Mouse (Mus musculus) layer of hippocampus, adult 18-20 months (tissue): ENCODE results near the gene Psapl1. TPM values are rescaled to one million over a fixed set of nuclear protein-coding genes. Genes with fewer than 3 reads are reported as not detected.
"Not testable (repeated sequence)": the region's sequence is repeated elsewhere in the genome, so short reads cannot be mapped to it uniquely, and the experiment has no call there.

ENCODE experiments used
- DNase-seq, 2 experiments: peaks; one replicate each; pipeline ENCODE4 v3.0.0; 2022; ENCODE audit warnings: low spot score in 2 of 2
- total RNA-seq, 2 experiments: library from RNA; stranded (reverse); gene quantifications; 2 replicates each; pipeline ENCODE4 v1.2.3; 2021

Gene Psapl1
- total RNA-seq, 2 experiments from 2014 or later, result not detected

DNA sequence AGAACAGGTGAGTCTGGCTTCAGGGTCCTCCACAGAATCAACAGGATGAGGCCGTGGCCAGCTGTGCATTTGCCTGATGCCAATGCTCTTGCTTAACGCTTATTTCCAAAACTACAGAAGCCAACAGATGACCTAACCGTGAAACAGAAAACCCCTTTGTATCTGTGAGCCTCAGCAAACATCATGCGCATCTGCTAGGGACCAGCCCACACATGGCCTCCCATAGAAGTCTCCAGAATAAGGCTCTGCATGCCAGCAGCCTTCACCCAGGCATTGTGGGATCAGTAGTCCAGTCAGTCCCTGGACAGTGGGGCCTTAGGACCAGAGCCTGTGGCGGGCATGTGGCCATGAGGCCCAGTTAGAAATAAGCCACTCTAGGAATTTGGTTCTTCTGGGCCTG lies 400 bp upstream of the Psapl1 start:
- DNase-seq, result peak in 1 of 2 experiments; percentile 57

DNA sequence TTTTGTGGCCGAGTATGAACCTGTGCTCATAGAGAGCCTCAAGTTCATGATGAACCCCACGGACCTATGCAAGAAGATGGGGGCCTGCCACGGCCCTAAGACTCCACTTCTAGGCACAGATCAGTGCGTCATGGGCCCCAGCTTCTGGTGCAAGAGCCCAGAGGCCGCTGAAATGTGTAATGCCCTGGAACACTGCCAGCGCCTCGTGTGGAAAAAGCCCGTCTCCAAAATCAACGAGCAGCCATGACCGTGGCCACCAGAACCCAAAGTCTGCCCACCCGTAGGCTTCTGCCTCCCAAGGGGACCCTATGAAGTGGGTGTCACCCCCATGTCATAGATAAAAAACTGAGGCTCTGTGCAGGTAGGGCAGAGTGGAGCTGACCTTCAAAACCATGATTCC lies 1.6 kb downstream of the Psapl1 start:
- no peak for DNase-seq

DNA sequence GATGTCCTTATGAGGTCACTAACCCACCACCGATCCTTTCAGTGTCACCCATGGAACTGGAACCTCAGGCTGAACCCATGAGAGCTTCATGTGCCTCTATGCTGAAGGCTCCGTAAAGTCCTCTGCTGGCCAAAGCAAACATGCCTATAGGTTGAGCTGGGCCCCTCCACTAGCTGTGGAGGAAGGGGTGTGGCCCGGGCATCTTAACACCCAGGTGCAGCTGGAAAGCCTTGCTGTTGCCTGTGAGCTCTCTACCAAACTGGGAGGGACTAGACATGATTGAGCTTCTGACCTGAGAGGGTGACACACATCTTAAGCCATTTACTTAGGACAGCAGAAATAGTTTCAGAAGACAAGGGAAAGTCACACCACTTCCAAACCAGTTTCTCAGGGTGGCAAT lies 5.0 kb downstream of the Psapl1 start:
- DNase-seq, result no peak

DNA sequence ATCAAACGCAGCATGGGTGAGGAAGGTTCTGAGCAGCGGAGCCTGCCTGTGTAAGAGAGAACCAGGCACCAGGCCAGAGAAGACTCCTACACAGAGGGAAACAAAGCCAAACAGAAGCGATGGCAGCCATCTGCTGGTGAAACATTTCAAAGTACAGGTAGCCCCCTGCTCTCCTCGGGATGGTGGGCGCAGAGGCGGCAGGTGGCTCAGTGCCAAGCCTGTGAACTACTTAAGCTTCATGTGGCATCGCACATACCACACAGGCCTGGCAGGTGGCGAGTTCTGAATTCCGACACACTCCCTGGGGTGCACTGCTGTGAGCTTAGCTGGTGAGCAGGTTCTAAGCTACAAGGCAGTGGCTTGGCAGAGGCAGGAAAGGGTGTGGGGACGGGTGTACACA lies 9.5 kb downstream of the Psapl1 start:
- peak; percentile 91 to 98 for DNase-seq

DNA sequence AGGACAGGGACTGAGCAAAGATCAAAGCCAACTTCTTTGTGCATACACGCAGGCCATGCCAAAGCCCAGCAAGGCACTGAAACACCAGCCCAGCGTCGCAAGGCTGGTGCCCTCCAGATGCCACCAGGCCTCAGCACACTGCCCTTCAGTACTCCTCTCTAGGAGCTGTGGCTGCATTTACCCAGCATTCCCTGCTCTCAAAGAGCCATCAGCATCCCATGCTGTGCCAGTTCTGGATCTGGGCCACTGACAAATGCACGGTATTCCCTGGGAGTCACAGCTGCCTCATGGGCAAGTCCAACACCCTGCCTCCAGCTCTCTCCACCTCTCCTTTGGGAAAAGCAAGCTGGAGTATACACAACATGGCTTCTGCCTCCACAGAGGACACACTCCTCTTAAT lies 16.3 kb downstream of the Psapl1 start:
- DNase-seq, result no peak

DNA sequence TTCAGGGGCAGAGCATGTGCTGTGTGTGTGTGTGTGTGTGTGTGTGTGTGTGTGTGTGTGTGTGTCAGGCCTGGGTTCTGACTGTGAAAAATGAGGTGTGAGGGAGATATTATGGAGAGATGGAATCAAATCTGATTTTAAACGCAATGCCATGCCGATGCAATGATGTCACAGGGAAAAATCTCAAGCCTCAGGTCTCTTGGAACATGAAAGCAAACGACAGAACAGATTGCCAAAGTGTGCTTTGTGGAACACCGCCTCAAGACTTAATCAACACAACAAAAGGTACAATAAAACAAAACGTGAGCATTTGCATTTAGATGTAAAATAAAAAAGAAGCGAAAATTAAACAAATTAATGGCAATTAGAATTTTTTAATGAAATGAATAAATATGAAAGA lies 16.8 kb downstream of the Psapl1 start:
- no peak for DNase-seq

DNA sequence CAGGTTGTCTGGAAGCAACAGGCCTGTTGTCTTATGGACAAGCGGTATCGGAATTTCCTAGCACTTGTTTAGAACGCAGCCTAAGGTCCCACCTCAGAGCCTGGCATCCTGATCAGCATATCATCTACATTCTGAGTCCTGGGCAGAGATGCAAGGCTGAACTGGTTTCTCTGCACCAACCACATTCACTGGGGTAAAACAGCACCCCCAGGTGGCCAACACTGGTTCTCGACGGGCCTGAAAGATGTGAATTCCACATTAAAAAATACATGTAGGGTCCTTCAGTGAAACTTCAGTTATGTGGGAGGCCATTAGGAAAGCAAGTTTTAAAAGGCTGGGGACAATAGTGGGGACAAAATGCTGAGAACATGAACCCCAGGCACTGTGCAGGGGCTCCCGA lies 20.0 kb downstream of the Psapl1 start:
- peak; percentile 53 to 84 for DNase-seq

DNA sequence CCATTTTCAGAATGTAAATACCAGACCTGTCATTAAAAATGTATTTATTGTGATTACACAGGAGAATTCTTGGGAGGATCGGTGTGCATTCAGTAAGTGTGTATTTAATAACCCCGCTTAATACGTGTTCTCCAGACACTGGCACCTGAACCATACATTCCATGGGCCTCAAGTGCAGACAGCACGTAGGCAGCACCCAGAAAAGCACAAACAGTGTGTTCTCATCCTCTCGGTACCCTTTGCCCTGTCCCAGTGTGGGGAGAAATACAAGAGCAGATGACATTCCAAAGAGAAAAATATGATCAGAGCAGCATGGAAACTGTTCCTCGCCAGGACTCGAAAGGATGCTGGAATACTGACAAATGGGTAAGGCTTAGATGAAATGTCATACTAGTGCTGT lies 22.0 kb downstream of the Psapl1 start:
- DNase-seq, result no peak

DNA sequence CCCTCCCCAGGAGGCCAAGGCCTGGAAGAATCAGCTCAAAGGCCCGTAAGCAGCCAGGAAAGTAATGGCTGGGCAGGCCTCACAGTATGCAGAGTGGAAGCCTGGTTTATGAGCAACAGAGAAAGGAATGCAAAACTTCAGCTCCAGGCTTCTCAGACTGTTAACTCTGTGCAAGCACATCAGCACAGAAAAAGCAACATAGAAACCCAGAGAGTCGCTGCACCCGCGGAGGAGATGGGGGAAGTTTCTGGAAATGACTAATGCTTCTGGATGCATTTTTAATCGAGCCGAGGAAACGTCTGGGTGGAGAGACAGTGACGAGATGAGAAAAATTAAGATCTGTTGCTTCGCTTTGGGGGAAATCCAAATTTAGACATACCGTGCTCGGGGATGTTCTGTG lies 22.5 kb downstream of the Psapl1 start:
- peak; percentile 56 to 68 for DNase-seq

DNA sequence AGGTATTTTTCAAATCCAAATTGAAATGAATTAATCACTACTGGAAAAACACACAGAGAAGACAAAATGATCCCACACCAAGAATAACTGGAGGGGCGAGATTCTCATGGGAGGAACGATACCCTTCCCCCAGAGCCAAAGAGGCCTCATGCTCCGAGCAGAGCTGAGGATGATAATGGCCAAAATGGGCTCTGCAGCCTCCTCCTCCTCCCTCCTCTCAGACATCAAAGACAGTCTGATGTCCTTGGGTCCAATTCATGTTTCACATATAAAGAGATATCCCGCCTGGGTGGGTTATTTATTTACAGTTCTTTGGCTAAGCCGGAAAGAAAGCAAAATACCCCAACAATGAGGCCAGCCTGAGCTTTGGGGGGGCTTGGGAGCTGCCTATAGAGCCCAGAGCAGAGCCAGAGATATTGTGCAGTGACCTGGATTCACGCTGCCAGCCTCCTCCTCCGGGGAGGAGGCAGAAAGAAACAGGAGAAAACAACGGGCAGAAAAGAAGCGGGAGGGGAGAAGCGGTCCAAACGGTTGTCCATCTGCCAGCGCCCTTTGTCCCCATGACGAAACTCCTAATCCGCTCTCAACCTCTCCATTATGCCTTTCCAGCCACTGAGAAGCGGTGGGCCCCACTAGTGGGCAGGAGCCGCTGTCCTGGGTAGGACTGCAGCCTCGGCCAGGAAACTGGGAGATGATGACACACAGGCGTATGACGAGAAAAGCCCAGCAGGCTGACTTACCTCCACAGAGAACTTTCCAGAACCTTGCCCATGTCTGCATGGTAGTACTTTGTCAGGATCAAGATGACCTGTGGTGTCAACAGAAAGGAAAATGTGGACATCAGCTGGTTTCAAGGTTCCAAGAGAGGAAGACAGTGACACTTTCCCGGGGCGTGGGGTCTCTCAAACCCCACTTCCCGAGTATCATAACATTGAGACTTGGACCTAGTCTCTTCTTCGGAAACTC lies 24.9 kb downstream of the Psapl1 start:
- DNase-seq, result no peak

DNA sequence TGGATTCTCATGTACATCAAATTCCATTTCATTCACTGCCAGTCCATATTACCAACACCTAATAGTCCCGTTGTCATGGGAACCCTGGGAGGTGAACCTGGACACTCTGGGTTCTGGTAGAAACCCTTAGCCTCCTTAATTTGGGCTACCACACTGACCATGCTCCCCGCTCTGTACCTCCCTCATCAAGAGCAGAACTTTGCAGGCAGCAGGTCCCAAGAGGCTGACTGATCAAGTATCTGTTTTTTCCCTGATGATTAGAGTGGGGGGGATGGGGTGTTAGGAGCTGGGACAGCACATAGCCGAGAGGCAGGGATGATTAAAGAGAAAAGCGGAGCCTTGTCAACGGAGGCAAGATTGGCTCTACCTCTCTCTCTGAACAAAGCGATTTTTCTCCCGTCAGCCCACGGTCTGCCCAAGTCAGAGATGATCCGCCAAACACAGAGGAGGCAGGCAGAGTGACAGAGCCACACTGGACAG lies 26.5 kb downstream of the Psapl1 start:
- no peak for DNase-seq

DNA sequence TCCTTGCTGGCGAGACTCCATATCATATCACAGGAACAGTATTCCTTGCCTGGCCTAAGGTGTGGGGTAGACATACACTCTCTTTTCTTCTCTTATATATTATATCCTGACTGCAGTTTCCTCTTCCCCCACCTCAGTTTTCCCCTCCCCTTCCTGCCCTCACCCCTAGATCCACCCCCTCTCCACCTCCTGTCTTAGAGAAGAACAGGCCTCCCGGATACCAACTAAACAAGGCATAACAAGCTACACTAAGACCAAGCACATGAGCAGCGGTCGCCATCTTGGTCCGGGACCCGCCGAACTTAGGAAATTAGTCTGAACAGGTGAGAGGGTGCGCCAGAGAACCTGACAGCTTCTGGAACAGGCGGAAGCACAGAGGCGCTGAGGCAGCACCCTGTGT lies 33.7 kb downstream of the Psapl1 start:
- DNase-seq, result not testable (repeated sequence)

DNA sequence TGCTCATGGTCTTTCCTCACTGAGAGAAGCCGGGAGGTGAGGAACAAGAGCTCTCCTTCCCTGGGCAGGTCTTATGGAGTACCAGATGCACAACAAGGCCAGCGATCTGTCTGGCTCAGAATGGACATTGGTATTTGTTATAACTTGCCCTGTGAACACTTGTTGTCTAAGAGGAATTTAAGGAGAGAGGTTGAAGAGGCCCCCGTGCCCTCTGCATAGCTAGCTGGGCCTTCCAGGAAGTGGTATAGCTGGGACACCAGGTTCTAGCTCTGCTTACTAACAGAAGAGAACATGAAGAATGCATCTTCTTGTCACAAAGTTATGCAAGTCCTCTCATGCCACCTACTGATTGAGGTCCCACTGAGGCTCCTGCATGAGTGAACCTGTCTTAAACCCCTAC lies 44.2 kb downstream of the Psapl1 start:
- DNase-seq, result no peak

DNA sequence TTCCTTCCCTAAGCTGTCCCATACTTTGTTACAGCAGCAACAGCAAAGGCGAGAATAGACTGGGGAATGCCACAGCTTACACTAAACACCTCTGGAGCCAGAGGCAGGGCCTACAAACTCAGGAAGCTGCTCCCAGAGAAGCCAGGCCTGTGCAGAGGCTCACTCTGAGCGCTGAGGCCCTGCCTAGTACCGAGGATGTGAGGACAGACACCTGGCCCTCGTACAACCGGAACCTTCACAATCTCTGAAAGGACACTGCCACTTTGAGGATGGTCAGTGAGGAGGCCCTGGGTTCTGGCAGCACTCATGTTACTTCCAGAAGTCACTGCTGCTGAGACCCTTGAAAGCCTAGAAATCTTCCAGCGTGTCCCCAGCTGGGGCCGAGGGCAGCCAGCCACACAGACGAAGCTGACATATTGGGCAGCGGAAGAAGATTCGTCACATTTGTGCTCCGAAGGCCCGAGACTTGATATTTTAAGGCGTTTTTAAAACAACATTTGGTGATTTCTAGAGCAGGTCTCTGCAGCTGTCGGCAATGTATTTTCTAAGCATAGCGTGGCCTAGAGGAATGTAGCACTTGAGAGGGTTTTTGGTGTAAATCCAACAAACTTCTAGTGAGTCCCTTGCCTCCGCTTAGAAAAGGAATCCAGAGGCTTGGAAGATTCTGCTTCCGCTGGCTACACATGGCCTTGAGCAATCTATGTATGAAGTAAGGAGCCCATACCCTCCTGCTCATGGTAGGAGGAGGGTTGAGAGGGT lies 49.1 kb downstream of the Psapl1 start:
- no peak for DNase-seq

DNA sequence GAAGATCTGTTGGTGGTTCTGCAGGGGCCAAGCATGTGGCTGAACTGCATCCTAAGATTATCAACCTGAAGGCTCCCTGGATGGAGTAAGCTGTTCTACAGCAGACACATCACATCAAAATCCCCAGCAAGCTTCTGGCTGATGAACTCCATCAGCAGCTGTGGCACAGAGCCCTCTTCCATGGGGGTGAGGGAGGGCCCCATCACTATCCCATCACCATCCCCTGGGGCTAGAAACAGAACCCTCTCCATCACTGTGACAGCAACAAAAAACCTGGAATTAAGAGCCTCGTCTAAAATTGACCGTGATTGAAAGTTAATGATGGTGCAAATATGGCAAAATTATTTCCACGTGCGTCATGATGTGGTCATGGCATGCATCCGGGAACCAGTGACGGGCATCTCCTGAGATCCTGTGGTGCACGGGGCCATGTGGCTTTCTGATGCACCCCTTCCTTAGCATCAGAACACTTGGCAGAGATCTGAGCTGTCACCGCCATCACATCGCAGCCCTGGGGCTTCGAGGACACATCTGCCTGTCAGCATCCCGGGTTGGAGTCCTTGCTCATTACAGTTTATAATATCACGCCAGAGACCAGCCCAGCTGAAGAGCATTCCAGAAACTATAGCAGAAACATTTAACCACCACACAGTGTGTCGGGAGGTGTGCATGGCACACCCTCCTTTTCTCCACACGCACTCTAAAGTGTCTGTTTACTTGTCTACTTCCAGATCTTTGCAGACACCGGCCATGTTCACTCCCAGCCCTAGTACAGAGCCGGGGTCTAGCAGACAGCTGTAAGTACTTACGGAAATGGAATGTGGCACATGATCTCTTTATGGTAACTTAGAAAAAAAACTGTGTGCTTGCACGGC lies 51.1 kb downstream of the Psapl1 start:
- DNase-seq, result no peak

Other genes with a start within 250 kb of the Psapl1 start
- gene Sorcs2, start 194.1 kb downstream of the Psapl1 start, total RNA-seq, result 10 to 100 TPM; 41.0 to 49.9 TPM